Mouse (Mus musculus) regulatory T cell (primary cell): ENCODE results near the gene Dgcr6.

Experiments used
- in situ Hi-C: fragments of 300-600 bp; cut with MboI, MseI; formaldehyde crosslinking; loops from one replicate; pipeline ENCODE4 v1.15.1; 2025; ENCODE audit warnings: high pct_unique_total_duplicates

Dgcr6 gene

DNA sequence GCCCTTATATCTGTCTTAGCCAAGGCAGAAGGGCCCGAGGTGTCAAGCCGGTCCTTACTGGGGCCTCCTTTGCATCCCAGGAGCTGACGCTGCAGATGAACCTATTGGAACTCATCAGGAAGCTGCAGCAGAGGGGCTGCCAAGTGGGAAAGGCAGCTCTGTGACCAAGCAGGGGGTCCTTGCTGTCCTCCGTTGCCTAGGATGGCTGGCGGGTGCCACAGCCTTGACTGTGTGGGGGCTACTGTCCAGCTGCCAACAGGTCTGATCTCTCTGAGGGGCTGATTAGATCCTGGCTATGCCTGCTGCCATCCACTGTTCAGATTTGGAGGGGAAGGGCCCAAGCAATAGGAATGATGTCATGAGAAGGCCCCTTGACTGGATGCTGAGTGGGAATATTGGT is 18.1 kb downstream of the Dgcr6 start:
- in situ Hi-C loops, result no loop called here

DNA sequence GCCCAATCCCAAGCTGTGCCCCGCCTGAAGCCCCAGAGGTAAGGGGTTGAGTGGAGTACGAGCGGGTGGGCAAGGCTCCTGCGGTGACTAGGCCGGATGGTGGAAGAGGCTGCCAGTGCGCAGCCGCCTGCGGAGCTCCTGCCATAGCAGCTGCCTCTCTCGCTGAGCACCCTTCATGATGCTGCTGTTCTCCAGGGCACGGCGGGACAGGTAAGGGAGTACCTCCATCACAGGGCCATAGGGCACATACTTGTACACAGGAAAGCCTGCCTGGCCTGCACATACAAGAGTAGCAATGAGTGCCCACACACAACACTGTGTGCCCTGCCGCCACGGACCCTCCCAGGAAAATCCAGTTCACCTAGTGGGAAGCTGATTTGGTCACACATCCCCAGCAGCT is 19.4 kb downstream of the Dgcr6 start:
- in situ Hi-C loops, result no loop called here

DNA sequence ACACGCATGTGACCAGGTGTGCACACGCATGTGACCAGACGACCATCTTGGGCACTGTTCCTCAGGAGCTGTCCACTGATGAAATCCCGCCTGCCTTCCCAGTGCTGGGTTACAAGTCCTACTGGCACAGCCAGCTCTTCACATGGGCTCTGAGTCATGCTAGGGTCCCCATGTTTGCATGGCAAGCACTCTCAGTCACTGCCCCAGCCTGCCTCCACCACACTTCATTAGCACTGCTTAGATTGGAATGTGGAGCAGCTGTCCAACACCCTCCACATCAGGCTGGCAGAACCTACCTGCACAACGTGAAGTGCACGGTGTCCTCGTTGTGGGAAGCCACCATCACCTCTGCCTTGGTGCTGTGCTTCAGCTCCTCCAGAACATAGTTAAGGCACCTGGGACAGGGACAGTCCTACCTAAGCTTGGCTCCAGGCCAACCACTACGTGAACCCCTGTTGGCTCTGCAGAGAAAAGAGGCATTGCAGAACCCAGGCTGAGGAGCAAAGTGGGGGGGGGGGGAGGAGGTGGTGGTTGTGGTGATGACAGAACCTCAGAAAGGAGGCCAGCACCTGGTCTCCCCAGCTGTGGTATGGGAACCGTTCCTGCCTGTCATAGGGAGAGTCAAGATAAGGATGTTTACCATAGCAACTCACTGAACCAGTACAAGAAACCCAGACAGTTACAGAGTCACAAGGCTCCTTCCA is 20.8 kb downstream of the Dgcr6 start:
- in situ Hi-C loops, result no loop called here

DNA sequence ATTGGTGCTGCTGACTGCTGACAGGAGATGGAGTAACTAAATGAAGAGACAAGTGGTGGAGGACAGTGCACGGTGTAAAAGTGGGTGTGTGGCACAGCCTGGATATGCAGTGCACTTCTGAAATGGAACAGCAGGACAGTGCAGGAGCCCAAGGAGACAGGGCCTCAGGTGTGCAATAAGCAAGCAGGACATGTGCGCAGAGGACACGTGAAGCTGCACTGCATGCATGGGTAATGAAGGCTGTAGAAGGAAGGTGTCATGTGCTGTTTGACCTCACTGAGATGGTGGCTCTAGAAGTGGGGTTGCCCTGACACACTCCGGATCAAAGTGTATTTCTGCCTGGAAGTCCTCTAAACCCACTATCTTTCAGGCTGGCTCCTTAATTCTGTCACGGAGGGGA is 22.0 kb downstream of the Dgcr6 start:
- in situ Hi-C loops, result no loop called here

DNA sequence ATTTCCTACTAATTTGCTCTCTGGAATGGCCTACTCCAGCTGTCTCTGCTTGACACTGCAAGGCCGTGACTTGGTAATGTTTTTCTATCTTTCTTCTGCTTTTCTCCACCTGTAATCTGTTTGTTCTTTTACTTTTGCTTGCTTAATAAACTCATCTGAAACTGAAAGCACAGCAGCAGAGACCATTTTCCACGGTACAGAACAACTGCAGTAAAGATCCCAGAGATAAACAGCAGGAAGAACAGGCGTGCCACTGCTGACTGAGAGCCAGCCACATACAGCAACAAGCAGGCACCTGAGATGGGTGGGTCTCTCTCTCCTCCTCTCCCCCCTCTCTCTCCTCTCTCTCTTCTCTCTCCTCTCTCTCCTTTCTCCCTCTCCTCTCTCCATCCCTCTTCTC is 22.5 kb downstream of the Dgcr6 start:
- in situ Hi-C loops, result no loop called here

DNA sequence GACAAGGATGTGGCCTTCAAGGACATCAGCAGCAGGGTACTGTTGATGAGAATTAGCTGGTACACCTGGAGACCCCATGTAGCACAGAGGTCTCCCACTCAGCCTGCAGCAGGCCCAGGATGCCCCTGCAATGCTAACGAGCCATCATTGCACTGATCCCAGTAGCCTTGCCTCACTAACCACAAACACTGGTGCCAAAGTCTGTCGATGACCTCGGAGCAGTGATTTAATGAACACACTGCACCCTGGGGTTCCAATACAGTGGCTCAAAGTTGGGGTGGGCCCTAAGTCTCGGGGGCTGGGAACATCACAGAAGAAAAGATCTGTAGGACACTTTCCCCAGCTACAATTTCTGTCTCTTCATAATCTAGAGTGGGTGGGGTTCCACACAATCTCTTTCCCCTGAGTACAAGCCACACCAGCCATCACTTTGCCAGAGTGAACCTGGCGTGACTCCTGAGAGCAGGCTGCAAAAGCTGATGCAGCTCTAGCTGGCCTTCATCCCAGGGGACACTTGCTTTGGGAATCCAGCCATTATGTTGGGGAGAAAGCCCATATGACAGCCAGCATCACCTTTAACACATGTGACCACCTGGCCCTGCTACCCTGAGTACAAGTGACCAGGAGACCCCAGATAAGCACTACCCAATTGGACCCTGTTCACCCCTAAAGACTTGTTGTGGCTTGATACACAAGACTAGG is 25.8 kb downstream of the Dgcr6 start:
- in situ Hi-C loops, result no loop called here

DNA sequence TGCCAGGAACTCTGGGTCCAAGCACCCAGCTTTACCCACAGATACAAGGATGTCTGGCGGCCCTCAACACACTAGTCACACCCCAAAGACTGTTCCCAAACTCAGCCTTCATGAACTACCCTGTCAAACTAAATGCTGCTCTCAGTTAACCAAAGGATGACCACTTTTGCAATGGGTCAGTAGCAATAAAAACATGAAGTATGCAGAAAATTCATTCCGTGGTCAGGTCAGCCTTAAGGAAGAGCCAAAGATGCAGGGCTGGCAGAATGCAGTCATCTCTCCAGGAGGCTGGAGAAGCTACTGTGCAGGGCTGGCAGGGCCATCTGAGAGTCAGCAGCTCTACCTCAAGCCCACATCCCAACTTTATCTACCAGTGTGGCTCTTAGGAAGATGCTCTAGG is 26.6 kb downstream of the Dgcr6 start:
- in situ Hi-C loops, result no loop called here

DNA sequence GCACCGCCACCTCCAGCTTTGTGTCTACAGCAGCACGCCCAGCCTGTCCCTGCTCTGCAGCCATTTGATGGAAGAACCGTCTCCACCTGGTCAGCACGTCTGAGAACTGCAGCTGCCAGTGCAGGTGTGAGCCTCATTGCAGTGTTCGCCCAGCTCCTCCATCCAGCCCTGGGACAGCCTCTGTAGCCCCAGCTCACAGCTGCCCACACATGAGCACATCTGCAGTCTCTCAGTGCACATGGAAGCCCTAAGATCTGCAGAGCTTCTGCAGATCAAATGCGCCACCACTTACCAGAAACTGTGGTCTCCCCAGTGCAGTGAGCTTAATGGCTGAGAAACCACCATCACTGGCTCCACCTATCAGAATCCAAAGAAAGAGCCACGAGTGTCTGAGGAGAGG is 27.5 kb downstream of the Dgcr6 start:
- in situ Hi-C loops, result no loop called here

DNA sequence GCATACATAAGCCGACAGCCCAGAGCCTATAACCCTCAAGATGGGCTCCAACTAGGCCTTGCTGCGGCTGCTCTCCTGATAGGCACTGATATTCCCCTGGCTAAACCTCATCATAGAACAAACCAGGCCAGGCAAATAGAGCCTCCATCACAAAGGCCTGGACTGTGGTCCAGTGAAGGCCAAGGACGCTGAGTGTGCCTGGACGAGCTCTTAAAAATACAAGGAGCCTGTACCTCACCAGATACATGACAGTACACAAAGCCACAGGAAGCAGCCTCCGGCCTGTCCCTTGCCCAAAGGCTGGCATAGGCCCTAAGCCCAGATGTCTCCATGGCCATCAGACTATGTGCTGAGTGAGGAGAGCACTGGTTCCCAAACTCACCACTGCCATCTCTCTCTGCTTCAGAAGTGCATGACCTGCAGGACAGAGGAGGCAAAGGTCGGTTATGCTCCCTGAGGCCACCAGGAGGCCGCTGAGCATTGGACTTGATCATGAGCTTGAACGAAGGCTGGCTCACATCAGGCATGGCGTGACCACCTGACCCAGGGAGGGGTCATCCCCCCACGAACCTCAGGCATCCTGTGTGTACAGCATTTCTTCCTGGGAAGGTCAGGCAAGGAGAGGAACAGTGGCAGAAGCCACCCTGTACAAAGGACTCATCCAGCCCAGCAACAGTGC is 28.6 kb downstream of the Dgcr6 start:
- in situ Hi-C loops, result no loop called here

DNA sequence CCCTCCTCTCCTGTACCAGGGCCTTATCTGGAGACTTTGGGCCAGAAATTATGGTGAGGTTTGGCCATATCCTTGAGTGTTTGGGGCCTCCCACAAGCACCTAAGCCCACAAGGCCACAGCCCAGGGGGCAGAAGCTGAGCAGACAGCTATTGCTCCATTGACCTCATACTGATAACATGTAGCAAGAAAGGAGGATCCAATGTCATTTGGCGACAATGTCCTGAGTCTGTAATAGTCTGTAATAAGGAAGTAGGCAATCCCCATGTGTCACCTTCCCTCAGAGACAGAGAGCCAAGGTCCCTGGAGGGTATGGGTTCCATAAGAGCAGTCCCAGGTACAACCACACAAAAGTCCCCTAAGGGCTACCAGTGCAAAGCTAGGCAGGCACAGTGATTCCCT is 29.6 kb downstream of the Dgcr6 start:
- in situ Hi-C loops, result no loop called here

DNA sequence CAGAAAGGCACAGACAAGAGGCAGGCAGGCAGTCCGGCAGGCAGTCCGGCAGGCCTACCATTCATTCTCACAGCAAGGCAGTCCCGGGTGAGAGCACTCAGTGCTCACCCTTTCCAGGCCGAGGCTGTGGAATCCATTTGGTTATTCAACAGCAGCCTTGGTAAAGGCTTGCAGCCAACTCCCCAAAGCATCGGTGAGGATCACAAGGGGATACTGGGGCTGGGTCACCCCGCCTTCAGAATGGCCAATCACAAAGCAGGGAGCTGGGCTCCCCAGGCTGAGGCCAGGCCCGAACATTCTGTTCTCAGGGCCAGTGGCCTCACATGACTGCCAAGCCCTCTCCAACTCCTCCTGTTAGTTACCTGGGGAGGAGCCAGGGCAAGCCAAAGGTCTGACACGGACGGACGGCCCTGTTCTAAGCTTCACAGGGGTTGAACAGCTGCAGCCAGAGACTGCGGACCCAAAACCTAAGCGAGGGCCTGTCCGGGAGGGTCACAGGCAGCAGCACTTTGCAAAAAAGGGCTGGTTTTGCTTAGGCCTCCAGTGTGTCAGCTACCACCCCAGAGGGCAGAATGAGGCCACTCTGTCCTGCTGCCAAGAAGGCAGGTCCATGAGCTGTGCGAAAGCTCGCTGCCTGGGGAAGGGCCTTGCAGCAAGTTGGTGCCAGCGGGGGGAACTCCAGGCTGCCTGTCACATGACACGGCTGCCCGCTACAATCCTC is 30.7 kb downstream of the Dgcr6 start:
- in situ Hi-C loops, result no loop called here

DNA sequence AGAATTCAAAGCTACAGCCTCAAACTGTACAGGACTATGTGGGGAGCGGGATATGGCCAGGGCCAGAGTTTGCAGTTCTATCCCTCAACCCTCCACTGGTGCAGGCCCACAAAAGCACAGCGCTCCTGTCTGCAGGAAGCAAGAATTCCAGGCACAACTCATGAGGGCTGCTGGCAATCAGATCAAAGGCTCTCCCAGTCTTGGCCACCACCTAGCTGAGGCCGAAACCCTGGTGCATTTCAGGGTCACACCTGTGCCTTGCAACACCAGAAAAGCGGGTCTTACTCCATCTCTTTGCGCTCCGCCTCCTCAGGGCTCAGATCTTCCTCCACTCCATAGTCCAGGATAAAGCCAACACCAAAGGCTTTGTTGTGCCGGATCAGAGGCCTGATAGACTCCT is 31.6 kb downstream of the Dgcr6 start:
- in situ Hi-C loops, result no loop called here

DNA sequence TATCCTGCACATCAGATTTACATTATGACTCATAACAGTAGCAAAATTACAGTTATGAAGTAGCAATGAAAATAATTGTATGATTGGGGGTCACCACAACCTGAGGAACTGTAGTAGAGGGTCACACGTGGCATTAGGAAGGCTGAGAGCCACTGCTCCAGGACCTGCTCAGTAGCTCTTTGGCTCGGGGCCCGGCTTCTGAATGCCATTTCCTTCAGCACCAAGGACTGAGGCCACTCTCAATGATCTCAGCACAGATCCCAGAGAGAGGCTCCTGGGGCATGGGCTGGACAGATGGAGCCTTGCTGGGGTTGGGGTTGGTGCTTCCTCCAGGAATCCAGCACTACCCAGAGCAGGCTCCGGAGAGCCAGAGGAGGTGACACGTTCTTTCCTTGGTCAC is 34.4 kb downstream of the Dgcr6 start:
- in situ Hi-C loops, result no loop called here

DNA sequence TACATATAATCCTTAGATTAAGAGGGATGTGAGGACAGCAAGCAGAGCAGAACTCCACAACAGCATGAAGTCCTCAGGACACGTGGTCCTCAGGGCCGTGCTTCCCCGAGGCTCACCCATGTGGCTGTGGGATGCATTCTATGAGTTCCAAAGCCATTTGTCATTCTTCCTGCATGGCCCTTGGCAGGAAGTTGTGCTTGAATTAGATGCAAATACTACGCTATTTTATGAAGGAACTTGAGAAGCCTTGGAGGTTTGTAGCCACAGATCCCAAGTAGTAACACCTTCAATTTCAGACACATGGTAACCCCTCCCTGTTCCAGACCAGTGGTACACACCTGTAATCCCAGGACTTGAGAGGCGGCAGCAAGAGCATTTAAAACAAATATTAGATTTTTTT is 43.7 kb downstream of the Dgcr6 start:
- in situ Hi-C loops, result no loop called here

DNA sequence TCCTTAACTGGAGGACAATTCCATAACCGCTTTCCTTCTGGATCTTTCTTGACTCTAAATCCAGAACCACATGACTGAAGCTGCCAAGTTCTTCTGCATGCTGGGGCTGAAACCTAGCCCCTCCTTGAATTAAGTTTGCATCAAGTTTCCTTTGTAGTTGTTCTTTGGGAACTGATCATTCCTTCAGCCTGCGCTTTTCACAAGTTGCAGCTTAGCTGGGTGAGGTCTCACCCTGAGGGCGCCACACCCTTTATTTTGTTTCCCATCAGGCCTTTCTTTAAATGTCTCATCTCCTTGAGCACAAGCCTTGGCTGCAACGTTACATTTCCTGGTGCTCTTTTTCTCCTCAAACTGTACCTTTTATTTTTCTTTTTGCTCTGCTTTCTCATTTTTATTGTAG is 50.2 kb downstream of the Dgcr6 start:
- in situ Hi-C loops, result no loop called here

DNA sequence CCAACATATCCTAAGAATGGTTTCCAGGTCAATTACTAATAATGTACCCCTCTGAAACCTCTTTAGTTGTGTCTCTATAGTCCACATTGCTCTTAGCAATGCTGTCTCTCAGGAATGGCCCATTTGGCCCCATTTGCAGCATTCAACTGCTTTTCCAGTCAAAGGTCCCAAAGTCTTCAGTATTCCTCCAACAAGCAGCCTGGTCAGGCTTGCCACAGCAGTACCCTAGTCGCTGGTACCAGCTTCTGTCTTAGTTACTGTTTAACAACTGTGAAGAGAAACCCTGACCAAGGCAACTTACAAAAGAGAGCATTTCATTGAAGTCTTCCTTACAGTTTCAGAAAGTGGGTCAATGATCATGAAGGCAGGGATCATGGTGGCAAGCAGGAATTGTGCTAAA is 50.7 kb downstream of the Dgcr6 start:
- in situ Hi-C loops, result no loop called here

DNA sequence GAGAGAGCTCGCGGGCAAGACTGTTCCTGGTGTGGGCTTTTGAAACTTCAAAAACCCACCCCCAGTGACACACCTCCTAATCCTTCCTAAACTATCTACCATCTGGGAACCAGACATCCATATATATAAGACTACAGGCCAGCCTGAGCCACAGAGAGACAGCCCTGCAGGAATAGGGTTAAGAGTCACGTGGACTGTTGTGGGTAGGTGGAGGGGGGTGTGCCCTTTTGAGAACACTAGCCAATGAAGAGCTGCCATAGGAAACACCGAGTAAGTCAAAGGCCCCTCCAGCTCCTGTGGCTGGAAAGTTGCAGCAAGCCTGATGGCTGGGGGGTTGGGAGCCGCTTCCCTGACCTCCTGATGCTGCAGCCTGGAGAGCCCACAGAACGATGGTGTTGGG is 51.1 kb downstream of the Dgcr6 start:
- in situ Hi-C loops, result no loop called here

DNA sequence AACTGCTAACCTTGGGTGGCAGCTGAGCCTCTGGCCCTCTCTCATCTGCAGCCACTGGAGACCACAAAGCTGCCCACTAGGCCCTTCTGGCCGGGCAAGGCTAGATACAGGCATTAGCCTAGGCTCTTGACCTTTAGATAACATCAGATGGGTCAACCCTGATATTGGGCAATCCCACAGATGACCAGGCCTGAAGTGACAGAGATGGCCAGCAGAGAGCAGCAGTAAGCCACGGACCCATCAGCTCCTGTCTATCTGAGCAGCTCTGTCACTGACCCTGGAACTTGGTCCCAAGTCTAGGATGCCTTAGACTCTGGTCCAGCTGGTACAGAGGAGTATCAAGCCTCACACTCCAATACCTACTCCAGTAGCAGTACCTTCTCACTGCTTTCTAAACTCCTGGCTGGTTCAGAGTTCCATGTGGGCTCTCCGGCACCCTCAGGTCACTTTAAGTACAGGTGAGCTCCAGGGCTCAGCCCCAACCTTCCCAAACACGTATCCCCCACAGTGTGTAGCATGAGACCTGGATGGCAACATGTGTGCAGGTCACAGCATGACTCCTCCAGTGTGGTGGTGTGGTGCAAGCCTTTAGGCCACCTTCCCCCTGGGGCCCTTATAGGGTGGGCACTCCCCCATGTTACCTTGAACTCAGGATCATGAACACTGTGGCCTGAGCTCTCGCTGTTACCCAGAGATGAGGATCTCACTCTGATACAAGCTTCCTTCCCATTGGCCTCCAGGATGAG is 55.7 kb downstream of the Dgcr6 start:
- in situ Hi-C loops, result no loop called here

DNA sequence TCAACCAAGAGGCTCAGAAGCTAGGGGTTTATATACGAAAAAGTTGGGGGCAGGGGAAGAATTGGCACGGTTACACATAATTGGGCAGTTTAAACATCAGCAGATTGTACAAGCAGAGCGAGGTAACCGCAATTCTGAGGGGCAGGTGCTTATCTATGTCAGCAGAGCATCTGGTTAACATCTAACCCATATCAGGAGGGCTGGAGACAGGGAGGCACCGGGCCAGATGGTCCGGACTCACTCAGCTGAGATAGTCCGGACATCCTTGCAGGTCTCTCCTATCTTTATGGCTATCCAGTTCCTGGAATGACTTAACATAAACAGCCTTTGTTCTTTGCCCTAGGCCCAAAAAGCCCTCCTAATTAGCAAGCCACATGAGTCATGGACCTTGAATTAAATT is 58.4 kb downstream of the Dgcr6 start:
- in situ Hi-C loops, result loop anchor here (5.0 kb wide), 1 partner anchor 101 kb away; no protein-coding TSS in a partner anchor

DNA sequence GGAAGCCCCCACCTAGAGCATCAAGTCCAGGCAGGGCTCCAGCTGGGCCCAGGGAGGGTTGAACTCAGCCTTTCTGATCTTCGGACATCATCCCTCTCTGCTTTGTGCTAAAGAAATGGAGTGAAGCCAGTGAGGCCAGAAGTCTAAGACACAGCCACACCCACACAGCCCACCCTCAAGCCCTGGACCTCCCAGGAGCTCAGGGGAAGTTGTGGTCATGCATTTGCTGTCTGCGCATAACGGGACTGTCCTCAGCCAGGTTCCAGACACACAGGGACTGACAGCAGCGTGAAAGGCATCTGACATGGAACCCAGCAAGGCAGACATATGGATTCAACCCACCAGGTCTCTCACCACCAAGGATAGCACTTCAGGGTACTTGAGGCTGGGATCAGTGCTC is 63.8 kb downstream of the Dgcr6 start:
- in situ Hi-C loops, result no loop called here

DNA sequence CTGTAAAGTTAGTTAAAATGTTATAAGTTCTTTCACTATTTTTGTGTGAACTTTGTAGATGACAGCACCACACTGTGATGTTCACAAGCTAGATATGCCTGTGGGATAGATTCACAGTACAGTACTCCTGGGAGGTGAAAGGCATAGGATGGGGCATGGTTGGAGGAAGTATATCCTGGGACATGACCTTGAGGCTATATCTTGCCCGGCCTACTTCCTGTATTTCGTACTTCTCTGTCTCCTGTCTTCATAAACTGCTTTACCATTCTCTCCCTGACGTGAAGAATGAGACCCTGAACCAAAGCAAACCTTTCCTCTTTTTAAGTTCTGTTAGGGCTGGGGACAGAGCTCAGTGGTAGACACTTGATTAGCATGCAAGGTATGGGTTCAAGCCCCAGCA is 65.6 kb downstream of the Dgcr6 start:
- in situ Hi-C loops, result no loop called here
